16 mouse cellular contexts compared by ENCODE assay signal in the genomic region with DNA sequence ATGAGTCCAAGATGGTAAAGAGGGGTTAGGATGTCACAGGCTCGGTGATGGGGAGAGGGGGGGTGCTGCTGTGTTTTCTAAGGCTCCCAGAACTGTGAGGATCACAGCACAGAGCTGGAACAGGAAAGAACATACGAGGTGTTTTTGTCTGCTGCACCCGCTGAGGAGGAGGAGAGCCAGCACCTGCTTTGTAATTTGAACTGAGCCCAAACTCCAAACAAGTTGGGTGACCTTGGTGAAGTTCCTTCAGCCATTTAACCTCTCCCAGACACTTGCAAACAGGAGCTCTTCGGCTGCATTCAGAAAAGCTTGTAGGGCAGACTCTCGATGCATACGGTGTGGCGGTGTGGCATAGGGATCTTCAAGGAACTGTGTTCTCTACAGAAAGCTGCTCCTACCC. TPM values are rescaled to one million over a fixed set of nuclear protein-coding genes. Genes with fewer than 3 reads are reported as not detected.
DNase-seq lines count a peak whose midpoint lies in the region; ATAC-seq and TF ChIP-seq lines count a peak whose summit lies in the region.
"Had no signal": no experiment of that assay in that cellular context is flagged by ENCODE, and none has a peak within 500 bp of the region (broad histone marks: within the 10 kb centered on the region; RNA-seq: fewer than 3 reads in every experiment).

No protein-coding gene starts in this region.

- no peak overlapping the region for H3K9ac ChIP-seq in lung, embryonic 14.5 days
- no peak overlapping the region for H3K9ac ChIP-seq in kidney, embryonic 15.5 days
- no peak overlapping the region for H3K9ac ChIP-seq in stomach, postnatal 0 days (ENCODE audit: low read length)
- H3K9ac ChIP-seq in forebrain, embryonic 11.5 days (ENCODE audit: low read length): no peak overlapping the region
- H3K9ac ChIP-seq: embryonic facial prominence, embryonic 15.5 days had no signal

- H3K27me3 ChIP-seq in heart, embryonic 10.5 days (ENCODE audit: insufficient read depth, poor library complexity, severe bottlenecking): no peaks in the 10 kb centered on the region
- H3K27me3 ChIP-seq in lung, embryonic 14.5 days (ENCODE audit: insufficient read depth, low read length): no peaks in the 10 kb centered on the region
- H3K27me3 ChIP-seq in kidney, embryonic 15.5 days: no peaks in the 10 kb centered on the region
- H3K27me3 ChIP-seq in stomach, postnatal 0 days (ENCODE audit: control insufficient read depth, insufficient read depth, low read length): no peaks in the 10 kb centered on the region
- no peaks in the 10 kb centered on the region for H3K27me3 ChIP-seq in forebrain, embryonic 11.5 days (ENCODE audit: control insufficient read depth, insufficient read depth, low read length)
- H3K27me3 ChIP-seq: embryonic facial prominence, embryonic 15.5 days had no signal

- H3K9me3 ChIP-seq in heart, embryonic 10.5 days: no peaks in the 10 kb centered on the region
- no peaks in the 10 kb centered on the region for H3K9me3 ChIP-seq in lung, embryonic 14.5 days (ENCODE audit: low read depth, low read length)
- no peaks in the 10 kb centered on the region for H3K9me3 ChIP-seq in kidney, embryonic 15.5 days (replicated peaks)
- no peaks in the 10 kb centered on the region for H3K9me3 ChIP-seq in stomach, postnatal 0 days (ENCODE audit: control insufficient read depth, low read length)
- H3K9me3 ChIP-seq in forebrain, embryonic 11.5 days (ENCODE audit: control insufficient read depth, low read length): no peaks in the 10 kb centered on the region
- H3K9me3 ChIP-seq: embryonic facial prominence, embryonic 15.5 days had no signal

- peaks cover 23% of the 10 kb centered on the region for H3K36me3 ChIP-seq in heart, embryonic 10.5 days
- H3K36me3 ChIP-seq in lung, embryonic 14.5 days (ENCODE audit: insufficient read depth): peaks cover 16% of the 10 kb centered on the region
- peaks cover 22% of the 10 kb centered on the region for H3K36me3 ChIP-seq in kidney, embryonic 15.5 days
- 0 out of 2 replicates have a peak, but pooled peaks cover 3% of the 10 kb centered on the region for H3K36me3 ChIP-seq in stomach, postnatal 0 days (ENCODE audit: control insufficient read depth, insufficient read depth, low read length)
- no peaks in the 10 kb centered on the region; the same call in 1 of the 2 replicates for H3K36me3 ChIP-seq in forebrain, embryonic 11.5 days (ENCODE audit: control insufficient read depth, insufficient read depth, low read length)

- 33% methylated on average over 7 of the region's 7 CpGs for WGBS in heart, embryonic 10.5 days
- 38% methylated on average over 7 of the region's 7 CpGs for WGBS in lung, embryonic 14.5 days
- 24% methylated on average over 7 of the region's 7 CpGs for WGBS in kidney, embryonic 15.5 days
- WGBS in stomach, postnatal 0 days: 20% methylated on average over 7 of the region's 7 CpGs
- WGBS in forebrain, embryonic 11.5 days: 48% methylated on average over 7 of the region's 7 CpGs

- H3K4me3 ChIP-seq in heart, embryonic 10.5 days: no peak overlapping the region
- H3K4me3 ChIP-seq in lung, embryonic 14.5 days (ENCODE audit: low read depth, low read length): no peak overlapping the region
- H3K4me3 ChIP-seq in kidney, embryonic 15.5 days (replicated peaks): no peak overlapping the region
- H3K4me3 ChIP-seq in stomach, postnatal 0 days (ENCODE audit: low read depth, low read length): no peak overlapping the region
- H3K4me3 ChIP-seq in layer of hippocampus, adult 2 months: no peak overlapping the region
- H3K4me3 ChIP-seq in forebrain, embryonic 11.5 days (ENCODE audit: low read depth, low read length): no peak overlapping the region
- H3K4me3 ChIP-seq: embryonic facial prominence, embryonic 15.5 days had no signal

- DNase-seq in heart, embryonic 10.5 days (ENCODE audit: low spot score): no peak
- DNase-seq in heart, adult 8-10 months (ENCODE audit: low spot score): no peak
- DNase-seq in lung, embryonic 14.5 days: peak; percentile 13
- DNase-seq in lung, postnatal 36 days: no peak
- peak; percentile 22 for DNase-seq in stomach, postnatal 0 days (ENCODE audit: low spot score)
- no peak for DNase-seq in layer of hippocampus, adult 2 months (ENCODE audit: low spot score in 2 of 2)
- no peak for DNase-seq in forebrain, embryonic 11.5 days (ENCODE audit: low spot score)
- DNase-seq: cerebellum, postnatal 36 days; gastrocnemius, postnatal 10 days had no signal

- peak overlapping the region; percentile 67 for H3K27ac ChIP-seq in heart, embryonic 10.5 days
- no peak overlapping the region for H3K27ac ChIP-seq in lung, embryonic 14.5 days (ENCODE audit: low read depth)
- H3K27ac ChIP-seq in kidney, embryonic 15.5 days: peak overlapping the region; percentile 30
- peak overlapping the region; percentile 56; the same call in 1 of the 2 replicates for H3K27ac ChIP-seq in stomach, postnatal 0 days (replicated peaks)
- no peak overlapping the region for H3K27ac ChIP-seq in layer of hippocampus, adult 2 months
- no peak overlapping the region for H3K27ac ChIP-seq in forebrain, embryonic 11.5 days (ENCODE audit: low read depth, low read length)
- H3K27ac ChIP-seq: embryonic facial prominence, embryonic 15.5 days; hindbrain, postnatal 0 days had no signal

- no peak for TF ChIP-seq CTCF in lung, embryonic 14.5 days (IDR thresholded peaks at IDR 0.05; ENCODE audit: low read depth)
- TF ChIP-seq CTCF in stomach, postnatal 0 days (IDR thresholded peaks at IDR 0.05; ENCODE audit: low read depth): no peak
- no peak for TF ChIP-seq CTCF in layer of hippocampus, adult 2 months (conservative IDR thresholded peaks at IDR 0.05)

- peaks cover 31% of the 10 kb centered on the region for H3K4me1 ChIP-seq in heart, embryonic 10.5 days
- no peaks in the 10 kb centered on the region for H3K4me1 ChIP-seq in lung, embryonic 14.5 days (ENCODE audit: insufficient read depth)
- peaks cover 7% of the 10 kb centered on the region; the same call in 1 of the 2 replicates for H3K4me1 ChIP-seq in kidney, embryonic 15.5 days
- no peaks in the 10 kb centered on the region for H3K4me1 ChIP-seq in stomach, postnatal 0 days (replicated peaks; ENCODE audit: control insufficient read depth, insufficient read depth)
- no peaks in the 10 kb centered on the region for H3K4me1 ChIP-seq in forebrain, embryonic 11.5 days (replicated peaks; ENCODE audit: control insufficient read depth, insufficient read depth, low read length)
- H3K4me1 ChIP-seq: embryonic facial prominence, embryonic 15.5 days had no signal

- no peak for TF ChIP-seq EP300 in stomach, postnatal 0 days (optimal IDR thresholded peaks at IDR 0.05)

- ATAC-seq in lung, embryonic 14.5 days (ENCODE audit: insufficient read depth): no peak
- ATAC-seq in kidney, embryonic 15.5 days (replicated peaks; ENCODE audit: low FRiP score): no peak
- ATAC-seq in stomach, postnatal 0 days (ENCODE audit: low FRiP score, low TSS enrichment): no peak
- no peak for ATAC-seq in forebrain, embryonic 11.5 days (replicated peaks; ENCODE audit: low FRiP score)
- ATAC-seq: forebrain, embryonic 14.5 days; hindbrain, postnatal 0 days had no signal

- no peak overlapping the region for H3K4me2 ChIP-seq in lung, embryonic 14.5 days
- no peak overlapping the region; the same call in 1 of the 2 replicates for H3K4me2 ChIP-seq in kidney, embryonic 15.5 days
- no peak overlapping the region for H3K4me2 ChIP-seq in stomach, postnatal 0 days (replicated peaks; ENCODE audit: low read depth)
- no peak overlapping the region for H3K4me2 ChIP-seq in forebrain, embryonic 11.5 days (ENCODE audit: low read depth, low read length, severe bottlenecking)
- H3K4me2 ChIP-seq: embryonic facial prominence, embryonic 15.5 days had no signal

RNA-seq across cellular contexts. Expression of gene 4930415O20Rik, which starts 14.6 kb away (rescaled TPM):
- 0.43 TPM in 1 of 2 replicates, not detected in the other for polyA plus RNA-seq in heart, embryonic 10.5 days (2016; fragmentation: Nextera tagmentation; extraction: Ambion mirVana)
- 1 to 10 TPM; 1.6 to 4.2 (median 2.3) TPM for total RNA-seq in heart, adult 8-10 months (2022)
- polyA plus RNA-seq in lung, embryonic 14.5 days (2014; fragmentation: Nextera tagmentation; extraction: Ambion mirVana): 0.50 TPM in 1 of 2 replicates, not detected in the other
- polyA plus RNA-seq in kidney, embryonic 15.5 days (2015; fragmentation: Nextera tagmentation; extraction: Ambion mirVana): 0.76 TPM in 1 of 2 replicates, not detected in the other
- 0.19 and 0.36 TPM in 2 replicates for polyA plus RNA-seq in stomach, postnatal 0 days (2015; fragmentation: Nextera tagmentation; extraction: Ambion mirVana)
- not detected for total RNA-seq in layer of hippocampus, adult 2 months (2021)
- polyA plus RNA-seq in forebrain, embryonic 11.5 days (2014; fragmentation: Nextera tagmentation; extraction: Ambion mirVana): not detected in 2 replicates
- total RNA-seq: gastrocnemius, postnatal 10 days; hindbrain, postnatal 0 days; left cerebral cortex, adult 8-10 months had no signal
- polyA plus RNA-seq: forebrain, embryonic 14.5 days; hindbrain, postnatal 0 days; spleen, adult 2 months; thymus, postnatal 0 days had no signal

RNA-seq across cellular contexts. Expression of gene Ccnt1, which starts 14.7 kb away (rescaled TPM):
- polyA plus RNA-seq in heart, embryonic 10.5 days (2016; fragmentation: Nextera tagmentation; extraction: Ambion mirVana): 42.8 and 53.0 TPM in 2 replicates
- total RNA-seq in heart, adult 8-10 months (2022): 10 to 100 TPM; 26.7 to 34.8 (median 30.0) TPM
- 57.7 and 58.5 TPM in 2 replicates for polyA plus RNA-seq in lung, embryonic 14.5 days (2014; fragmentation: Nextera tagmentation; extraction: Ambion mirVana)
- polyA plus RNA-seq in kidney, embryonic 15.5 days (2015; fragmentation: Nextera tagmentation; extraction: Ambion mirVana): 61.0 and 66.4 TPM in 2 replicates
- polyA plus RNA-seq in stomach, postnatal 0 days (2015; fragmentation: Nextera tagmentation; extraction: Ambion mirVana): 20.8 and 23.9 TPM in 2 replicates
- 10 to 100 TPM; 43.8 to 48.3 TPM for total RNA-seq in layer of hippocampus, adult 2 months (2021)
- polyA plus RNA-seq in forebrain, embryonic 11.5 days (2014; fragmentation: Nextera tagmentation; extraction: Ambion mirVana): 62.2 and 67.0 TPM in 2 replicates

RNA-seq across cellular contexts. Expression of gene Adcy6, which starts 24.5 kb away (rescaled TPM):
- 25.5 and 33.5 TPM in 2 replicates for polyA plus RNA-seq in heart, embryonic 10.5 days (2016; fragmentation: Nextera tagmentation; extraction: Ambion mirVana)
- total RNA-seq in heart, adult 8-10 months (2022): 100 to 1,000 TPM; 136 to 213 (median 183) TPM
- 20.5 and 21.8 TPM in 2 replicates for polyA plus RNA-seq in lung, embryonic 14.5 days (2014; fragmentation: Nextera tagmentation; extraction: Ambion mirVana)
- 23.6 and 25.4 TPM in 2 replicates for polyA plus RNA-seq in kidney, embryonic 15.5 days (2015; fragmentation: Nextera tagmentation; extraction: Ambion mirVana)
- polyA plus RNA-seq in stomach, postnatal 0 days (2015; fragmentation: Nextera tagmentation; extraction: Ambion mirVana): 9.0 and 9.5 TPM in 2 replicates
- total RNA-seq in layer of hippocampus, adult 2 months (2021): 10 to 100 TPM; 49.6 to 52.4 TPM
- polyA plus RNA-seq in forebrain, embryonic 11.5 days (2014; fragmentation: Nextera tagmentation; extraction: Ambion mirVana): 11.2 and 12.3 TPM in 2 replicates

RNA-seq across cellular contexts. Expression of gene Cacnb3, which starts 45.2 kb away (rescaled TPM):
- 9.9 and 23.3 TPM in 2 replicates for polyA plus RNA-seq in heart, embryonic 10.5 days (2016; fragmentation: Nextera tagmentation; extraction: Ambion mirVana)
- 1 to 10 TPM; 2.0 to 2.8 (median 2.6) TPM for total RNA-seq in heart, adult 8-10 months (2022)
- 24.6 and 28.9 TPM in 2 replicates for polyA plus RNA-seq in lung, embryonic 14.5 days (2014; fragmentation: Nextera tagmentation; extraction: Ambion mirVana)
- 29.8 and 36.6 TPM in 2 replicates for polyA plus RNA-seq in kidney, embryonic 15.5 days (2015; fragmentation: Nextera tagmentation; extraction: Ambion mirVana)
- polyA plus RNA-seq in stomach, postnatal 0 days (2015; fragmentation: Nextera tagmentation; extraction: Ambion mirVana): 15.1 and 17.6 TPM in 2 replicates
- total RNA-seq in layer of hippocampus, adult 2 months (2021): 100 to 1,000 TPM; 207 to 212 TPM
- polyA plus RNA-seq in forebrain, embryonic 11.5 days (2014; fragmentation: Nextera tagmentation; extraction: Ambion mirVana): 45.3 and 46.9 TPM in 2 replicates

RNA-seq across cellular contexts. Expression of gene Kansl2, which starts 51.4 kb away (rescaled TPM):
- 91.7 and 127 TPM in 2 replicates for polyA plus RNA-seq in heart, embryonic 10.5 days (2016; fragmentation: Nextera tagmentation; extraction: Ambion mirVana)
- total RNA-seq in heart, adult 8-10 months (2022): 10 to 100 TPM; 77.7 to 87.7 (median 81.1) TPM
- polyA plus RNA-seq in lung, embryonic 14.5 days (2014; fragmentation: Nextera tagmentation; extraction: Ambion mirVana): 113 and 121 TPM in 2 replicates
- 115 and 121 TPM in 2 replicates for polyA plus RNA-seq in kidney, embryonic 15.5 days (2015; fragmentation: Nextera tagmentation; extraction: Ambion mirVana)
- polyA plus RNA-seq in stomach, postnatal 0 days (2015; fragmentation: Nextera tagmentation; extraction: Ambion mirVana): 44.3 and 44.9 TPM in 2 replicates
- total RNA-seq in layer of hippocampus, adult 2 months (2021): 10 to 100 TPM; 62.2 to 62.5 TPM
- 138 and 152 TPM in 2 replicates for polyA plus RNA-seq in forebrain, embryonic 11.5 days (2014; fragmentation: Nextera tagmentation; extraction: Ambion mirVana)

Comparison
In these comparisons a context has a peak if more than half of its experiments do, and no peak if none do; other contexts are left out.
1. DNase-seq: peak in lung, embryonic 14.5 days (single experiment) and stomach, postnatal 0 days (single experiment); none in heart, embryonic 10.5 days (single experiment), heart, adult 8-10 months (single experiment), lung, postnatal 36 days (single experiment), layer of hippocampus, adult 2 months (0 of 2) and forebrain, embryonic 11.5 days (single experiment).
2. H3K27ac ChIP-seq: peak in heart, embryonic 10.5 days (single experiment), kidney, embryonic 15.5 days (single experiment) and stomach, postnatal 0 days (single experiment); none in lung, embryonic 14.5 days (single experiment), layer of hippocampus, adult 2 months (single experiment) and forebrain, embryonic 11.5 days (single experiment).